Mouse (Mus musculus) embryonic facial prominence, embryonic 13.5 days (tissue): ENCODE results near the gene Cchcr1. TPM values are rescaled to one million over a fixed set of nuclear protein-coding genes. Genes with fewer than 3 reads are reported as not detected.

ENCODE experiments used
- ATAC-seq: fragments of 200-750 bp; cut with Nextera tagmentation; 2 replicates; pipeline ENCODE4 v1.8.0; 2017; ENCODE audit warnings: low read depth; ENCODE audit not compliant: insufficient number of reproducible peaks, insufficient read depth, low FRiP score, low TSS enrichment
- H3K27ac ChIP-seq: fragments of 300-500 bp; sonication (generic); 2 replicates; pipeline ENCODE4 v1.5.1; 2015; ENCODE audit warnings: moderate library complexity, mild to moderate bottlenecking, inconsistent platforms
- H3K27me3 ChIP-seq: fragments of 300-500 bp; sonication (generic); 2 replicates; pipeline ENCODE4 v1.6.1; 2015; ENCODE audit warnings: mild to moderate bottlenecking, inconsistent platforms
- H3K36me3 ChIP-seq: fragments of 300-500 bp; sonication (generic); 2 replicates; pipeline ENCODE4 v1.6.1; 2015; ENCODE audit warnings: mild to moderate bottlenecking, inconsistent platforms
- H3K4me1 ChIP-seq: fragments of 300-500 bp; sonication (generic); 2 replicates; pipeline ENCODE4 v1.6.1; 2015; ENCODE audit warnings: inconsistent platforms
- H3K4me2 ChIP-seq: fragments of 300-500 bp; sonication (generic); 2 replicates; pipeline ENCODE4 v1.6.1; 2015; ENCODE audit warnings: moderate library complexity, mild to moderate bottlenecking, inconsistent platforms
- H3K4me3 ChIP-seq: fragments of 300-500 bp; sonication (generic); 2 replicates; pipeline ENCODE4 v1.5.1; 2015; ENCODE audit warnings: mild to moderate bottlenecking, inconsistent platforms
- H3K9ac ChIP-seq: fragments of 300-500 bp; sonication (generic); 2 replicates; pipeline ENCODE4 v1.6.1; 2015; ENCODE audit warnings: mild to moderate bottlenecking, inconsistent platforms
- H3K9me3 ChIP-seq: fragments of 300-500 bp; sonication (generic); 2 replicates; pipeline ENCODE4 v1.6.1; 2016; ENCODE audit warnings: inconsistent platforms
- WGBS: fragments of 180-500 bp; shearing (Covaris S2); methylation state at CpG from one replicate; pipeline ENCODE4 v1.1.7; 2015; ENCODE audit warnings: mixed read lengths; 5-methylcytosine and 5-hydroxymethylcytosine counted together
- polyA plus RNA-seq: library from polyadenylated mRNA; unstranded; fragments of >200 nt; fragmentation: Nextera tagmentation; extraction: Ambion mirVana; gene quantifications from 2 replicates; pipeline ENCODE4 v1.2.1, GENCODE M21; 2015

Gene Cchcr1
- polyA plus RNA-seq, 1 experiment from 2014 or later: 23.2 TPM

- no peak overlapping the region for H3K9ac ChIP-seq
- no peaks in the 10 kb centered on the region for H3K27me3 ChIP-seq
- no peak for ATAC-seq
- H3K4me3 ChIP-seq: no peak overlapping the region
- no peak overlapping the region for H3K27ac ChIP-seq
- H3K36me3 ChIP-seq: no peaks in the 10 kb centered on the region
- H3K9me3 ChIP-seq: no peaks in the 10 kb centered on the region
- H3K4me2 ChIP-seq: no peak overlapping the region
- H3K4me1 ChIP-seq: peaks cover 3% of the 10 kb centered on the region; the same call in 1 of the 2 replicates
- 40% methylated on average over 14 of the region's 14 CpGs for WGBS
Observed at GRCm38 (mm10) chr17:35543412-35543861, 26.5 kb downstream of the Cchcr1 start.

- Histone ChIP-seq H3K9ac (no peak overlapping the region), H3K4me2 (no peak overlapping the region), H3K4me3 (no peak overlapping the region), H3K36me3 (no peaks in the 10 kb centered on the region), H3K4me1 (peaks cover 6% of the 10 kb centered on the region; the same call in 1 of the 2 replicates), H3K27me3 (no peaks in the 10 kb centered on the region), H3K27ac (no peak overlapping the region), H3K9me3 (no peaks in the 10 kb centered on the region)
- 74% methylated on average over 6 of the region's 6 CpGs for WGBS
- ATAC-seq: no peak
Observed at GRCm38 (mm10) chr17:35544001-35544400, 27.1 kb downstream of the Cchcr1 start.

GRCm38 (mm10) chr17:35544680-35545079, 27.8 kb downstream of the Cchcr1 start:
- Histone ChIP-seq H3K36me3 (no peaks in the 10 kb centered on the region), H3K4me2 (no peak overlapping the region), H3K9me3 (no peaks in the 10 kb centered on the region), H3K4me1 (peaks cover 11% of the 10 kb centered on the region), H3K9ac (no peak overlapping the region), H3K27ac (no peak overlapping the region), H3K27me3 (no peaks in the 10 kb centered on the region), H3K4me3 (no peak overlapping the region)
- 31% methylated on average over 6 of the region's 6 CpGs for WGBS
- no peak for ATAC-seq

GRCm38 (mm10) chr17:35547465-35547864, 30.6 kb downstream of the Cchcr1 start:
- Histone ChIP-seq H3K4me3 (no peak overlapping the region), H3K27ac (no peak overlapping the region), H3K27me3 (no peaks in the 10 kb centered on the region), H3K9me3 (no peaks in the 10 kb centered on the region), H3K9ac (no peak overlapping the region), H3K4me2 (no peak overlapping the region), H3K36me3 (no peaks in the 10 kb centered on the region), H3K4me1 (peaks cover 17% of the 10 kb centered on the region)
- 55% methylated on average over 2 of the region's 2 CpGs for WGBS
- no peak for ATAC-seq

GRCm38 (mm10) chr17:35548636-35549035, 31.7 kb downstream of the Cchcr1 start:
- 24% methylated on average over 5 of the region's 5 CpGs for WGBS
- Histone ChIP-seq H3K4me2 (no peak overlapping the region), H3K4me1 (peaks cover 15% of the 10 kb centered on the region), H3K36me3 (no peaks in the 10 kb centered on the region), H3K4me3 (no peak overlapping the region), H3K27me3 (no peaks in the 10 kb centered on the region), H3K27ac (peak overlapping the region; percentile 68), H3K9ac (no peak overlapping the region), H3K9me3 (no peaks in the 10 kb centered on the region)
- ATAC-seq: no peak

GRCm38 (mm10) chr17:35549437-35550142, 32.7 kb downstream of the Cchcr1 start:
- Histone ChIP-seq H3K27ac (peak overlapping the region; percentile 80), H3K9ac (peak overlapping the region; percentile 44; the same call in 1 of the 2 replicates), H3K36me3 (no peaks in the 10 kb centered on the region), H3K27me3 (no peaks in the 10 kb centered on the region), H3K4me3 (no peak overlapping the region), H3K4me1 (peaks cover 15% of the 10 kb centered on the region), H3K9me3 (no peaks in the 10 kb centered on the region), H3K4me2 (peak overlapping the region; percentile 26)
- 41% methylated on average over 15 of the region's 15 CpGs for WGBS
- no peak for ATAC-seq

- H3K4me2 ChIP-seq: peak overlapping the region; percentile 26; the same call in 1 of the 2 replicates
- H3K9me3 ChIP-seq: no peaks in the 10 kb centered on the region
- H3K27ac ChIP-seq: peak overlapping the region; percentile 80
- H3K4me3 ChIP-seq: no peak overlapping the region
- H3K9ac ChIP-seq: no peak overlapping the region
- H3K4me1 ChIP-seq: peaks cover 15% of the 10 kb centered on the region
- no peaks in the 10 kb centered on the region for H3K27me3 ChIP-seq
- no peak for ATAC-seq
- H3K36me3 ChIP-seq: no peaks in the 10 kb centered on the region
- 92% methylated on average over 4 of the region's 4 CpGs for WGBS
Observed at GRCm38 (mm10) chr17:35550143-35550494, 33.2 kb downstream of the Cchcr1 start.

- H3K9ac ChIP-seq: no peak overlapping the region
- no peak overlapping the region for H3K4me3 ChIP-seq
- H3K9me3 ChIP-seq: no peaks in the 10 kb centered on the region
- H3K36me3 ChIP-seq: no peaks in the 10 kb centered on the region
- peaks cover 15% of the 10 kb centered on the region for H3K4me1 ChIP-seq
- no peak overlapping the region for H3K4me2 ChIP-seq
- H3K27ac ChIP-seq: 0 out of 2 replicates have a peak overlapping the region, but pooled peaks have one; percentile 80
- H3K27me3 ChIP-seq: no peaks in the 10 kb centered on the region
- no peak for ATAC-seq
- 54% methylated on average over 8 of the region's 8 CpGs for WGBS
Observed at GRCm38 (mm10) chr17:35550871-35551270, 34.0 kb downstream of the Cchcr1 start.

- no peaks in the 10 kb centered on the region for H3K9me3 ChIP-seq
- H3K4me3 ChIP-seq: no peak within 1 kb of the TSS
- no peak within 1 kb of the TSS for H3K4me2 ChIP-seq
- H3K27me3 ChIP-seq: no peaks in the 10 kb centered on the region
- no peak within 1 kb of the TSS for H3K27ac ChIP-seq
- H3K4me1 ChIP-seq: peaks cover 18% of the 10 kb centered on the region
- H3K9ac ChIP-seq: no peak within 1 kb of the TSS
- no peak for ATAC-seq
- H3K36me3 ChIP-seq: no peaks in the 10 kb centered on the region
- 77% methylated on average over 10 of the region's 10 CpGs for WGBS
Observed at GRCm38 (mm10) chr17:35551881-35552414, 35.0 kb downstream of the Cchcr1 start, which contains the start of gene Cdsn. Gene Cdsn (plus strand): TSS chr17:35552128.

GRCm38 (mm10) chr17:35554321-35554720, 37.4 kb downstream of the Cchcr1 start:
- Histone ChIP-seq H3K4me1 (peaks cover 13% of the 10 kb centered on the region), H3K4me3 (no peak overlapping the region), H3K36me3 (no peaks in the 10 kb centered on the region), H3K27me3 (no peaks in the 10 kb centered on the region), H3K27ac (no peak overlapping the region), H3K9ac (no peak overlapping the region), H3K4me2 (no peak overlapping the region), H3K9me3 (no peaks in the 10 kb centered on the region)
- 86% methylated on average over 5 of the region's 5 CpGs for WGBS
- no peak for ATAC-seq

GRCm38 (mm10) chr17:35554761-35555397, 38.0 kb downstream of the Cchcr1 start:
- 91% methylated on average over 18 of the region's 18 CpGs for WGBS

More at GRCm38 (mm10) chr17:35554761-35555397, 38.0 kb downstream of the Cchcr1 start:
- Histone ChIP-seq H3K4me3 (no peak overlapping the region), H3K9ac (no peak overlapping the region), H3K36me3 (no peaks in the 10 kb centered on the region), H3K27ac (no peak overlapping the region), H3K27me3 (no peaks in the 10 kb centered on the region), H3K4me2 (no peak overlapping the region), H3K9me3 (no peaks in the 10 kb centered on the region), H3K4me1 (peaks cover 8% of the 10 kb centered on the region)
- no peak for ATAC-seq
